Mouse (Mus musculus) ES-E14 (cell line): ENCODE data around the gene Rap1gap2.

Source experiments
- CHD2 ChIP-seq: IDR thresholded peaks from 2 replicates; pipeline ENCODE4 v1.6.1; 2014; ENCODE audit warnings: mild to moderate bottlenecking, low read depth, low read length, inconsistent platforms
- ZC3H11A ChIP-seq: IDR thresholded peaks from 2 replicates; pipeline ENCODE4 v1.6.1; 2012; ENCODE audit warnings: low read depth, mild to moderate bottlenecking, inconsistent platforms, low read length, borderline replicate concordance

GRCm38 (mm10) chr11:74619201-74619955 lies 8.7 kb upstream of the Rap1gap2 start, which contains the start of gene Ccdc92b:
- TF ChIP-seq ZC3H11A (no peak), CHD2 (no peak)
